Mouse (Mus musculus) Muller cell, postnatal 12 days (primary cell): ENCODE data around the gene Ncapd2.

Experiments
- DNase-seq: peaks from one replicate; pipeline ENCODE4 v3.0.0-alpha.2; 2015; ENCODE audit errors: inconsistent ontology term

Ncapd2 gene

GRCm38 (mm10) chr6:125215148-125215954 lies 23.9 kb upstream of the Ncapd2 start, which contains the start of gene Vamp1:
Vamp1 (plus strand) TSS chr6:125215551.
- peak; percentile 94 for DNase-seq

- DNase-seq = no peak
These were observed 22.2 kb upstream of the Ncapd2 start for GRCm38 (mm10) chr6:125213715-125214114.

DNA sequence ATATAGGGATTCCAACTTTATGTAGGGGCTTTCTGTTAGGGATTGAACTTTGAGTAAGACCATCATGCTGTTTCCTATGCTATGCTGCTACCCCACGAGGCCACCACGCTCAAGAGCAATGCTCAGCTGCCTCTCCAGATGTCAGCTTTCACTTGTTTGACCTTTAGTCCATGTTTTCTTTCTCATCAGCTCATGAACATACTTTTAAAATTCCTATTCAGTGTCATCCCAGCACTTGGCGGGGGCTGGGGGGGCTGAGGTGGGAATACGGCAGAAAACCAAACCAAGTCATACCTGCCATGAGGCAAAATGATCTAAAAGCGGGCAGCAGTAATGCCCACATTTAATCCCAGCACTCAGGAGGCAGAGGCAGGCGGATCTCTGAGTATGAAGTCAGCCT lies 21.6 kb upstream of the Ncapd2 start:
- DNase-seq = no peak

DNA sequence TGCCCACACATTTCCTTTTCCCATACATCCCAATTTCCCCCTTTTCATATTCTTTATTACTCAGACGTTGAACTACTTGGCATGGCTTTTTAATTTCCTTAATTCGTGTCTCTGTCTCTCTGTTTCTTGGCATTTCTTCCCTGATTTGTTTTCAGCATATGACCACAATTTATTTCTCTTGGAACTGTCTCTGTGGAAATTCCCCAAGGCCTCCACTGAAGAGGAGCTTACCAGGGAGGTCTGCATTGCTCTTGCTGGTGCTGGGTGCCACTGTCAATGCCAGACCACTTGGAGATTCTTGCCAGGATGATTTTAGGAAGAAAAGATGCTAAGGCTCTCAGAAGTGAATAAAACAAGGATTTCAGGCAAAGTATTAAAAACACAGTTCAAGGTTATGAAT lies 21.1 kb upstream of the Ncapd2 start:
- DNase-seq = peak; percentile 25

GRCm38 (mm10) chr6:125210436-125210835 lies 18.9 kb upstream of the Ncapd2 start:
- DNase-seq = no peak

- no peak for DNase-seq
These were observed 5.7 kb upstream of the Ncapd2 start for GRCm38 (mm10) chr6:125197166-125197565.

DNA sequence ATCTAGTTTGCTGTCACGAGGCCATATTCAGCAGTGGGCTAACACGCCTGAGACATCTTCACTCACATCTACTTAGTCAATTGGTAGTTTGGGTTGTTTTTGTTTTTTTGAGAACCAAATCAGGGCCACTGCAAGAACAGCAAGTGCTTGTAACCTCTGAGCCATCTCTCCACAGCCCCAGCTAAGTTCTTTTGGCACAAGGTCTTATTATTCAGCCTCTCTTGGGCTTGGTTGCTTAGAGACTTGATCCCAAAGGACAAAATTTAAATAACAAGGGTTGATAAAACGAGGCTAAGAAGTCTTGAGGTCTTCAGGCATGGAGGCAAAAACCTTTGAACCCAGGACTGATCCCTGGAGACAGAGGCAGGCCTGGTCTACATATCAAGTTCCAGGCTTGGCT lies 4.8 kb upstream of the Ncapd2 start:
- DNase-seq = no peak

GRCm38 (mm10) chr6:125195541-125196075 lies 4.1 kb upstream of the Ncapd2 start:
- no peak for DNase-seq

DNA sequence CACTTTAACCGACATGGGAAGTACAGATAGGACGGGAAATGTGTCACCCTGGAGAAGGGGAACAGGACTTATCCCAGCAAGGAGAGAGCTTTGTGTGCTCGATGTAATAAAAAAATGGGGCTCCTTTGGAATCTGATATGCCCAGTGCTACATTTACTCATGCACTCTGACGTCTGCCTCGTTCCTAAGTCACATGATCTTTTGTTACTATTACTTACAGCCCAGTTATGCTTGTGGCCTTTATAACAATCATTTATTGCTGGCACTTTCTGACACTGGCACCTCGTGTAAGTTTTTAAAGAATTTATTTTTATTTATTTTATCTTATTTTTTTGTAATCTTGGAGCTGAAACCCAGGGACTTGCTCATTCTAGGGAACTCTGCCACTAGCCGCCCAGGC lies 1.9 kb upstream of the Ncapd2 start:
- DNase-seq = no peak

- no peak for DNase-seq
These were observed 1.3 kb upstream of the Ncapd2 start for GRCm38 (mm10) chr6:125192841-125193240.

GRCm38 (mm10) chr6:125192016-125192714 lies 664 bp upstream of the Ncapd2 start:
- DNase-seq = peak; percentile 91

- no peak for DNase-seq
These were observed 685 bp downstream of the Ncapd2 start for GRCm38 (mm10) chr6:125190816-125191215.

DNA sequence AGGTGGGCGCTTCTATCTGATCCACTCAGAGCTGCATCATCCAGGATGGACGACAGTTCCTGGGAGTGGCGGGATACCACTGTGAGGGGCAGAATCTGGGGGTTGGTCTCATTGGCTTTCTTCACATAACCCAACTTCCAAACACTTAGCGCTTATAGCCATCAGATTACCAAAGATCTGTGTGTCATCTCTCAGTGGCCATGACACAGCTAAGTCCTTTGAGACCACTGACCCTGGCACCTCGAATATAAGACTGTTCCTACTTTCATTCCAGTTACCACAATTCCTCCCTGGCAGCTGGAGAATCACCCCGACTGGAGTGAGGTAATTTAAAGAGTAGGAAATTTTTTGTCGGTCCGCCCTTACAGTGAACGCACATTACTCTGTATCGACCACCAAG lies 5.3 kb downstream of the Ncapd2 start:
- no peak for DNase-seq

GRCm38 (mm10) chr6:125182133-125182532 lies 9.4 kb downstream of the Ncapd2 start:
- DNase-seq = no peak

DNA sequence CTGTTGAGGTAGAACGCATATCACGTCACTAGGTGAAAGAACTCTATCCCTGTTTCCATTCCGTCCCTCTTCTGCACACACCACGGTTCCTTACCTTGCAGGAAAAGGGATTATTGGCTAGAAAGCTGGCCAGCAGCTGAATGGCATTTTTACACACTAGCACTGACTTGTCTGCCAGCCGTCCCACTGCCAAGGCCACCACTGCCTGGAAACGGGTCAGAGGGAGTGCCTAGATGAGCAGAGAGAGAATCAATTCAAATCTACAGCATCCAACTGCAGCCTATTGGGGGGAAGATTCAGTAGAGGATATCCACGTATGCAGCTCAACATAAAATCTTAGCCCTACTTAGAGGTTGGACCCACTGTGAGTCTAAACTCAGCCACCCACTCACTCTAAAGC lies 11.9 kb downstream of the Ncapd2 start:
- DNase-seq = no peak

DNA sequence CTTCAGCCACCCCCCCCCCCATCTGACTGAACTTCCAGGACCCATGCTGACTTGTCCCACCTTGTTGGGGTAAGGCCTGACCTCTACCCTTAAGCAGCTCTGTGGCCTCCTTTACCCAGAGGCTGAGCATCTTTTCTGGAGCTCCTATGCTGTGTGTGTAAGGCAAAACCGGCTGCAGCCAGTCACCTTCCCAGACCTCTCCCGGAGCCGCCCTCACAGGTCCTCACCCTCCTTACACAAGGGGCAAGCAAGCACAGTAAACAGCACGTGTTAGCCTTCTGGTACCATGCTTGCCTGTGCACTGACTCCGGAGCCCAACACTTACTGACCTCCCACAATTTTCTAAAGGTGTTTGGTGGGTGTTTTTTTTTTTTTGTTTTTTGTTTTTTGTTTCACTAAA lies 16.0 kb downstream of the Ncapd2 start:
- DNase-seq = no peak

DNA sequence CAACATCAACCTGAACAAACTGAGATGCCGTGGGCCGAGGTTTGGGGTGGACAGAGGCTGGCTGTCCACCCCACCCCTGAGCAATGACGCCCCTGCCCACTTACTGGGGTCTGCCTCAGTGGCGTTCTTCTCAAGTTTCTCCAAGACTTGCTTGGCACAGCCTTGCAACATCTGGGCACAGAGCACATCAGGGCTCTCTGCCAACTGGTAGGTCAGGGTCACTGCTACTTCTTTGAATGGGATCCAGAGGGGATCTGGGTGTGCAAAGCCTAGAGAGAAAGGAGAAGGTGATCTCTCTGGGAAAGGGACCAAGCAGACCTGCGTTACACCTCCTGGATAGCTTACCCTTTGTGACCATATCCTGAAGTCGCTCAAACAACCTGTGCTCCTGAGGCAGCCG lies 18.2 kb downstream of the Ncapd2 start:
- no peak for DNase-seq

GRCm38 (mm10) chr6:125172474-125172873 lies 19.0 kb downstream of the Ncapd2 start:
- no peak for DNase-seq

DNA sequence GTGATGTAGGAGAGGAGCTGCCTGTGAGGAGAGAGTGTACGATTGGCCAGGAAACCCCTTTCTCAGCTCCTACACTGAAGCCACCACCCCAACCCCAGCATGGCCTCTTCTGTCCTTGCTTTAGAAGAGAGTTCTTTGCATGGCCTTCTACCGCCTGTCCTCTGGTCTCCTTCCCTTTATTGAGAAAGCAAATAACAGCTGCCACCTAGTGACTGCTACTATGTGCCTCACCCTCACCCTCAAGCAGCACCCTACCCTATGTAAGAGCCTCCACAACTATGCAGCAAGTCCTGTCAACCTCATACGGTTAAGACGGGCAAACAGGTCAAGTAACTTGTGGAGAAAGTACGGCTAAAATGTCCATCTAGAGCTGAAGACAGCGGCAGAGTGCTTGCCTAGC lies 21.3 kb downstream of the Ncapd2 start:
- DNase-seq = no peak

DNA sequence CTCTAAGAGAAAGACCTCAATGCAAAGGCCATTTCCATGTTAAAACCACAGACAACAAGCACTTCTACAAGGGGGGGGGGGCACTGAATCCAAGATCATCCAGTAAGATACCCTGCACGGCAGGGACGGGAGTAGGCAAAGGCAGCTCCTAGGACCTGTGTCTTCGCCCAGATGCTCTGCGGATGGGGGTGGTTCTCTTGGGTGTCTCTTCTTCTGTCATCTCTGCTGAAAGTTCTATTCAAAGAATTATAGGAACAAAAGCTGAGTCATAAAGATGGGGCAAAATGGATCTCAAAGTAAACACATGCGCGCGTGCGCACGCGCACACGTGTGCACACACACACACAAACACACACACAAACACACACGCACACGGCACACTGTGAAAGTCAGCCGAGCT lies 23.4 kb downstream of the Ncapd2 start:
- DNase-seq = no peak

GRCm38 (mm10) chr6:125166861-125167650 lies 24.4 kb downstream of the Ncapd2 start:
- DNase-seq = peak; percentile 59
